ENCODE assay signal across 30 mouse cellular contexts in genomic region chr9:21862181-21862580, GRCm38 (mm10). TPM values are rescaled to one million over a fixed set of nuclear protein-coding genes. Genes with fewer than 3 reads are reported as not detected.
"Had no signal": no experiment of that assay in that cellular context is flagged by ENCODE, and none has a peak within 500 bp of the region (broad histone marks: within the 10 kb centered on the region; RNA-seq: fewer than 3 reads in every experiment).

No protein-coding gene starts in this region.

- H3K9me3 ChIP-seq: embryonic facial prominence, embryonic 15.5 days; forebrain, embryonic 13.5 days; forebrain, embryonic 15.5 days; heart, embryonic 10.5 days had no signal

- H3K27me3 ChIP-seq: embryonic facial prominence, embryonic 12.5 days; embryonic facial prominence, embryonic 13.5 days; embryonic facial prominence, embryonic 15.5 days; forebrain, embryonic 13.5 days; forebrain, embryonic 15.5 days had no signal

- H3K9ac ChIP-seq: embryonic facial prominence, embryonic 12.5 days; embryonic facial prominence, embryonic 13.5 days; embryonic facial prominence, embryonic 15.5 days; forebrain, embryonic 12.5 days; forebrain, embryonic 13.5 days; forebrain, embryonic 15.5 days; forebrain, postnatal 0 days had no signal

- DNase-seq: cerebellum, postnatal 14 days; cerebellum, postnatal 25 days; cerebellum, postnatal 36 days; embryo, embryonic 11 days; forebrain, postnatal 0 days; gastrocnemius, adult 2 months; gastrocnemius, postnatal 10 days; gastrocnemius, postnatal 14 days; gastrocnemius, postnatal 25 days; gastrocnemius, postnatal 36 days; heart, adult 18-20 months; heart, adult 2 months had no signal

- H3K27ac ChIP-seq: embryonic facial prominence, embryonic 10.5 days; embryonic facial prominence, embryonic 12.5 days; embryonic facial prominence, embryonic 13.5 days; embryonic facial prominence, embryonic 15.5 days; forebrain, embryonic 10.5 days; forebrain, embryonic 12.5 days; forebrain, embryonic 13.5 days; forebrain, embryonic 15.5 days; gastrocnemius, adult 2 months; heart, adult 2 months; heart, embryonic 10.5 days had no signal

- ATAC-seq: forebrain, embryonic 13.5 days; forebrain, embryonic 14.5 days; forebrain, embryonic 15.5 days; forebrain, embryonic 16.5 days; forebrain, postnatal 0 days had no signal

- H3K4me3 ChIP-seq: embryonic facial prominence, embryonic 10.5 days; embryonic facial prominence, embryonic 12.5 days; embryonic facial prominence, embryonic 13.5 days; embryonic facial prominence, embryonic 15.5 days; erythroblast, embryonic 14.5 days; forebrain, embryonic 10.5 days; forebrain, embryonic 12.5 days; forebrain, embryonic 13.5 days; forebrain, embryonic 15.5 days; gastrocnemius, adult 2 months; heart, adult 2 months; heart, embryonic 10.5 days had no signal

- H3K4me2 ChIP-seq: embryonic facial prominence, embryonic 12.5 days; embryonic facial prominence, embryonic 13.5 days; embryonic facial prominence, embryonic 15.5 days; forebrain, embryonic 12.5 days; forebrain, embryonic 13.5 days; forebrain, embryonic 15.5 days; heart, embryonic 11.5 days had no signal

- H3K4me1 ChIP-seq: embryonic facial prominence, embryonic 12.5 days; embryonic facial prominence, embryonic 13.5 days; embryonic facial prominence, embryonic 15.5 days; forebrain, embryonic 12.5 days; forebrain, embryonic 13.5 days; forebrain, embryonic 15.5 days had no signal

- H3K36me3 ChIP-seq: embryonic facial prominence, embryonic 10.5 days; embryonic facial prominence, embryonic 12.5 days; embryonic facial prominence, embryonic 13.5 days; embryonic facial prominence, embryonic 15.5 days; forebrain, embryonic 10.5 days; forebrain, embryonic 12.5 days; forebrain, embryonic 15.5 days; heart, embryonic 10.5 days had no signal

RNA-seq across cellular contexts. Expression of gene Angptl8, which starts 26.9 kb away (rescaled TPM):
- total RNA-seq: common myeloid progenitor, adult 5-6 weeks; forebrain, postnatal 0 days; gastrocnemius, adult 2 months; gastrocnemius, adult 8-10 months; gastrocnemius, postnatal 14 days; gastrocnemius, postnatal 36 days; heart, adult 2 months had no signal
- polyA plus RNA-seq: cortical plate, adult 2 months; embryonic facial prominence, embryonic 11.5 days; forebrain, embryonic 13.5 days; forebrain, embryonic 14.5 days; frontal cortex, adult 2 months had no signal
